Mouse (Mus musculus) neural tube, embryonic 11.5 days (tissue): Measurements from ENCODE around the gene Fam173a. TPM values are rescaled to one million over a fixed set of nuclear protein-coding genes. Genes with fewer than 3 reads are reported as not detected.

ENCODE experiments used
- ATAC-seq: fragments of 200-750 bp; cut with Nextera tagmentation; 2 replicates; pipeline ENCODE4 v1.8.0; 2017; ENCODE audit warnings: moderate number of reproducible peaks, mild to moderate bottlenecking, moderate TSS enrichment, moderate library complexity; ENCODE audit not compliant: insufficient read depth, low FRiP score, low TSS enrichment
- DNase-seq: peaks from one replicate; pipeline ENCODE4 v3.0.0-alpha.2; 2015; ENCODE audit warnings: low spot score
- H3K27ac ChIP-seq: fragments of 300-500 bp; sonication (generic); 2 replicates; pipeline ENCODE4 v1.5.1; 2014; ENCODE audit warnings: low read depth, mild to moderate bottlenecking, low read length
- H3K27me3 ChIP-seq: fragments of 300-500 bp; sonication (generic); 2 replicates; pipeline ENCODE4 v1.6.1; 2014; ENCODE audit warnings: mild to moderate bottlenecking, low read length, mixed read lengths; ENCODE audit not compliant: control insufficient read depth, insufficient read depth
- H3K36me3 ChIP-seq: fragments of 300-500 bp; sonication (generic); 2 replicates; pipeline ENCODE4 v1.6.1; 2014; ENCODE audit warnings: mild to moderate bottlenecking, low read length, moderate library complexity, mixed read lengths; ENCODE audit not compliant: control insufficient read depth, insufficient read depth
- H3K4me1 ChIP-seq: fragments of 300-500 bp; sonication (generic); 2 replicates; pipeline ENCODE4 v1.6.1; 2014; ENCODE audit warnings: low read length, mixed read lengths; ENCODE audit not compliant: control insufficient read depth, insufficient read depth
- H3K4me2 ChIP-seq: fragments of 300-500 bp; sonication (generic); 2 replicates; pipeline ENCODE4 v1.6.1; 2014; ENCODE audit warnings: low read depth, mild to moderate bottlenecking, moderate library complexity
- H3K4me3 ChIP-seq: fragments of 300-500 bp; sonication (generic); 2 replicates; pipeline ENCODE4 v1.5.1; 2014; ENCODE audit warnings: low read depth, low read length
- H3K9ac ChIP-seq: fragments of 300-500 bp; sonication (generic); 2 replicates; pipeline ENCODE4 v1.6.1; 2014; ENCODE audit warnings: mild to moderate bottlenecking, low read length
- H3K9me3 ChIP-seq: fragments of 300-500 bp; sonication (generic); 2 replicates; pipeline ENCODE4 v1.6.1; 2016; ENCODE audit warnings: low read length; ENCODE audit not compliant: control insufficient read depth
- WGBS: fragments of 180-500 bp; shearing (Covaris S2); extraction: QIAGEN DNeasy Blood & Tissue Kit; methylation state at CpG from one replicate; pipeline ENCODE4 v1.1.7; 2014; 5-methylcytosine and 5-hydroxymethylcytosine counted together
- polyA plus RNA-seq: library from polyadenylated mRNA; unstranded; fragments of >200 nt; fragmentation: Nextera tagmentation; extraction: Ambion mirVana; gene quantifications from 2 replicates; pipeline ENCODE4 v1.2.1, GENCODE M21; 2014

Fam173a gene
- polyA plus RNA-seq, 1 experiment from 2014 or later, result 65.7 TPM

DNA sequence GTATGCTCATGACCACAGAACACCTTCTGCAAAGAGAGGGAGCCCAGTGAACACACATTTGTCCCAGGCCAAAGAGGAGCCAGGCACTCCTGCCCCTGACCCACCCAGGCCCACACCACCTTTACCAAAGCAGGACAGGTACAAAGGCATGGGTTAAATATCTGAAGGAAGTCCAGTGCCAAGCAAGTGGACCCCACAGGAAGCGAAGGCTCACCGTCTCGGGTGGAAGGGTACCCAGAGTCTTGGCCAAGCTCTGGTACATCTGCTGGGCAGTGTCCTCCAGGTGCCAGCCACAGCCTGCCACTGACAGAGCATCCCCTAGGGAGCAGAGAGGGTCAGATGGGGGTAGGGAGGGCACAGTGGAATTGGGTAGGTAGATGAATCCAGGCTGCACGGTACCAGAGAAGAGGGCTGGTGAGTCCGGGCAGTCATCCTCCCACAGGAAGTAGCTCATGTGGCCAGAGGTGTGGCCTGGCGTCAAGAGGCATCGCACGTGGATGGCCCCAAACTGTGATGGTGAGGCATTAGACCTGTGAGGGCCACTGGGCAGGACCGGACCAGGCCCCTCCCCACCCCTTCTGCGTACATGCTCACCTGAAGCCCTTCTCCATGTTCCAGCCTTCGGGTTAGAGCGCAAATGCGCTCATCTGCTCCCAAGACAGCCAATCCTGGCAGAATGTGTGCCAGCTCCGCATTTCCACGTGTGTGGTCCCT is 8.7 kb downstream of the Fam173a start:
- no peaks in the 10 kb centered on the region for H3K9me3 ChIP-seq
- peak overlapping the region; percentile 86 for H3K4me2 ChIP-seq
- 82% methylated on average over 15 of the region's 15 CpGs for WGBS
- H3K4me3 ChIP-seq, result peak overlapping the region; percentile 71
- peaks cover 10% of the 10 kb centered on the region for H3K4me1 ChIP-seq
- H3K36me3 ChIP-seq, result peaks cover 3% of the 10 kb centered on the region; the same call in 1 of the 2 replicates
- DNase-seq (no peak), ATAC-seq (no peak)
- H3K9ac ChIP-seq, result peak overlapping the region; percentile 85; the same call in 1 of the 2 replicates
- H3K27ac ChIP-seq, result no peak overlapping the region
- H3K27me3 ChIP-seq, result no peaks in the 10 kb centered on the region

DNA sequence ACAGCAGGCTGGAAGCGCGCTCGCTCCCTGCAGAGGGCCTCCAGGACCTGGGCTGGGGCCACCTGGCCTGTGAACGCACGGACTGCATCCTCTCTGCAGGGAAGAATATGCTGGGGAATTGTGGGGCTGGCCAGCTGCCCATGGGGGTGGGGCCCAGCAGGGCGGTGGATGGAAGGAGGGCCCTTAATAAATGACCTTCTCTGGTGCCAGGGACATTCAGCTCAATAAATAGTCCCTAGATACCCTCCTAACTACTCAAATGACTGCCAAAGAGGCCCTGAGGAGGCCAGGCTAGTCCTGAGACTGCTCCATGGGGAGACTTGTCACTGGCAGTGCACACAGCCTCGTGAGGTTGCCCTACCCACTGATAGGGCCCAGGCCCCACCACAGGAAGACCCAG is 9.6 kb downstream of the Fam173a start:
- Histone ChIP-seq H3K4me1 (peaks cover 10% of the 10 kb centered on the region), H3K4me3 (no peak overlapping the region), H3K27me3 (no peaks in the 10 kb centered on the region), H3K9ac (no peak overlapping the region; the same call in 1 of the 2 replicates), H3K4me2 (no peak overlapping the region), H3K9me3 (no peaks in the 10 kb centered on the region), H3K27ac (no peak overlapping the region), H3K36me3 (peaks cover 3% of the 10 kb centered on the region; the same call in 1 of the 2 replicates)
- DNase-seq (no peak), ATAC-seq (no peak)
- WGBS, result 71% methylated on average over 7 of the region's 7 CpGs

DNA sequence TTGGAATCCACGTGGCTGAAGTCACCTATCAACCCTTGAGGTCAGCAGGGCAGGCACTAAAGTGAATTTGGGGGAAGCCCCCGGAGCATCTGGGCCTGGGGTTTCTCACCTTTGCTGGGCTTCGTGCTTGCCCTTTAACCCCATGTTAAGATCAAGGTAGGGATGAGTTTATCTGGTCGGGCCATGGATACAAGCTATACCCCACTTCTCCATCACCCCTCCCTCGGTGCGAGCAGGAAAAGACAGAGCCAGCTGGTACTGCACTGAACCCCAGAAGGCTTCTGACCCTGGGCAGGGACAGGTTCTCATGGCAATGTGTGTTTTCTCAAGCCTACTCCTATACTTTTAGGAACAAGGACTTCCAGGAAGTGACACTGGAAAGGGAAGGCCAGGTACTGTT is 11.4 kb downstream of the Fam173a start:
- DNase-seq (no peak), ATAC-seq (no peak)
- Histone ChIP-seq H3K9ac (no peak overlapping the region), H3K4me3 (no peak overlapping the region), H3K4me2 (no peak overlapping the region), H3K36me3 (peaks cover 3% of the 10 kb centered on the region; the same call in 1 of the 2 replicates), H3K9me3 (no peaks in the 10 kb centered on the region), H3K27ac (no peak overlapping the region), H3K4me1 (peaks cover 10% of the 10 kb centered on the region), H3K27me3 (no peaks in the 10 kb centered on the region)
- 74% methylated on average over 6 of the region's 6 CpGs for WGBS

GRCm38 (mm10) chr17:25777948-25778347 is 14.8 kb downstream of the Fam173a start:
- Histone ChIP-seq H3K27ac (no peak overlapping the region), H3K36me3 (no peaks in the 10 kb centered on the region; the same call in 1 of the 2 replicates), H3K4me2 (no peak overlapping the region), H3K27me3 (no peaks in the 10 kb centered on the region), H3K4me1 (peaks cover 9% of the 10 kb centered on the region), H3K9ac (no peak overlapping the region), H3K4me3 (no peak overlapping the region), H3K9me3 (no peaks in the 10 kb centered on the region)
- DNase-seq, result no peak
- 88% methylated on average over 5 of the region's 5 CpGs for WGBS
- ATAC-seq, result no peak

DNA sequence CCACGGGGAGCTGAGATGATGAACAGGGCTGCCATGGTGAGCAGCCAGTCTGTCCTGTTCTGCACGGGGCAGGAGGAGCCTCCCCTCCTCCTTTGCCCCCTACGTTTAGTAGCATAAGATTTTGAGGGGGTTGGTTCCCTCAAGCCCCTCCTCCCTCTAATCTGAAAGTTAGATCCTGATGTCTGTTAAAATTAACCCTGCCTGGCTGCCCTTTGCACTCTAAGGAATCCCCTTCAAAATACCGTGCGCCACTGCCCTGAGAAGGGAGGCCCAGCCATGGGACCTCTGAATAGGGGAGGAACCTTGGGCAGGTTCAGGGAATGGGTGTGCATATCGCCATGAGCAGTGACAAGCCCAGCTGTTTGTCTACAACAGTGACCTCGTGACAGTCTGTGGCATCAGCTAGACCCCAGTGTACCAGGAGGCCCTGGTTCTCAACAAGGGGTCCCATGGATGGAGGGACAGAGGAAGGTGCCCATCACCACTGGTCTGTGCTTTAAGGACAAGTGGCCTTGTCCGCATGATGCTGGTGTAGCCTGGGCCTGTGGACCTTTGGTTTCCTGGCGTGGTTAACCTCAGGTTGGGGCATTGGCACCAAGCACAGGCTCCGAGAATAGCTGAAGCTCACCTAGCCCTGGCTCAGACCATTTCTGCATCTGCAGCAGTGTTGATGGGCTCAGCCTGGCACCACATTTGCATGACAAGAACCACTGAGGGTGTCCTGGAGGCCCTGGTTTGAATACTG is 17.2 kb downstream of the Fam173a start:
- no peak for DNase-seq
- ATAC-seq, result no peak
- Histone ChIP-seq H3K4me3 (no peak overlapping the region), H3K9me3 (no peaks in the 10 kb centered on the region), H3K36me3 (no peaks in the 10 kb centered on the region), H3K9ac (no peak overlapping the region), H3K27ac (no peak overlapping the region), H3K4me2 (no peak overlapping the region), H3K27me3 (no peaks in the 10 kb centered on the region), H3K4me1 (peaks cover 9% of the 10 kb centered on the region)
- WGBS, result 82% methylated on average over 10 of the region's 10 CpGs

GRCm38 (mm10) chr17:25773549-25774120 is 19.1 kb downstream of the Fam173a start, which contains the start of gene Narfl:
Gene Narfl, plus strand, starts transcription at chr17:25773776.
- Histone ChIP-seq H3K27ac (0 out of 2 replicates have a peak within 1 kb of the TSS, but pooled peaks have one; percentile 20), H3K4me2 (peak within 1 kb of the TSS; percentile 89), H3K27me3 (no peaks in the 10 kb centered on the region), H3K9ac (peak within 1 kb of the TSS; percentile 82), H3K9me3 (no peaks in the 10 kb centered on the region), H3K36me3 (no peaks in the 10 kb centered on the region), H3K4me1 (peaks cover 9% of the 10 kb centered on the region), H3K4me3 (peak within 1 kb of the TSS; percentile 74)
- ATAC-seq, result peak; percentile 75
- peak; percentile 97 for DNase-seq
- under 1% methylated on average over 37 of the region's 37 CpGs for WGBS

GRCm38 (mm10) chr17:25769331-25769730 is 23.4 kb downstream of the Fam173a start:
- Histone ChIP-seq H3K9me3 (no peaks in the 10 kb centered on the region), H3K27ac (no peak overlapping the region), H3K27me3 (no peaks in the 10 kb centered on the region), H3K4me3 (no peak overlapping the region), H3K4me1 (peaks cover 5% of the 10 kb centered on the region), H3K4me2 (no peak overlapping the region), H3K9ac (no peak overlapping the region), H3K36me3 (no peaks in the 10 kb centered on the region)
- 64% methylated on average over 9 of the region's 9 CpGs for WGBS
- ATAC-seq, result no peak
- no peak for DNase-seq

GRCm38 (mm10) chr17:25765886-25766285 is 26.8 kb downstream of the Fam173a start:
- Histone ChIP-seq H3K27ac (no peak overlapping the region), H3K4me1 (no peaks in the 10 kb centered on the region), H3K27me3 (no peaks in the 10 kb centered on the region), H3K9ac (no peak overlapping the region), H3K9me3 (no peaks in the 10 kb centered on the region), H3K36me3 (no peaks in the 10 kb centered on the region), H3K4me2 (no peak overlapping the region), H3K4me3 (no peak overlapping the region)
- ATAC-seq (no peak), DNase-seq (peak; percentile 58)
- WGBS, result 40% methylated on average over 5 of the region's 5 CpGs
